Mouse (Mus musculus) kidney, adult 2 months (tissue): ENCODE results near the gene Clec3b. TPM values are rescaled to one million over a fixed set of nuclear protein-coding genes. Genes with fewer than 3 reads are reported as not detected.

ENCODE experiments used
- DNase-seq: peaks from one replicate; pipeline ENCODE4 v3.0.0; 2021
- H3K27ac ChIP-seq: fragments of 200-500 bp; 2 replicates; pipeline ENCODE4 v1.5.1; 2012; ENCODE audit warnings: low read depth, low read length, control low read depth, inconsistent platforms; ENCODE audit not compliant: insufficient read depth
- H3K27me3 ChIP-seq: fragments of 200-500 bp; replicated peaks from 2 replicates; pipeline ENCODE4 v1.6.1; 2012; ENCODE audit warnings: mild to moderate bottlenecking, moderate library complexity, low read length, inconsistent platforms; ENCODE audit not compliant: control insufficient read depth, insufficient read depth
- H3K36me3 ChIP-seq: fragments of 200-500 bp; 2 replicates; pipeline ENCODE4 v1.6.1; 2012; ENCODE audit warnings: mild to moderate bottlenecking, moderate library complexity, low read length, inconsistent platforms; ENCODE audit not compliant: control insufficient read depth, insufficient read depth
- H3K4me1 ChIP-seq: fragments of 200-500 bp; 2 replicates; pipeline ENCODE4 v1.6.1; 2011; ENCODE audit warnings: low read length; ENCODE audit not compliant: control insufficient read depth, insufficient read depth
- H3K4me3 ChIP-seq: fragments of 200-500 bp; 2 replicates; pipeline ENCODE4 v1.5.1; 2011; ENCODE audit warnings: mild to moderate bottlenecking, low read depth, low read length, control low read depth; ENCODE audit not compliant: insufficient read depth
- CTCF ChIP-seq: fragments of 200-500 bp; conservative IDR thresholded peaks from 2 replicates; pipeline ENCODE4 v1.5.1; 2011; ENCODE audit warnings: low read depth, mild to moderate bottlenecking, control low read depth, low read length, moderate library complexity, mixed read lengths; ENCODE audit not compliant: insufficient read depth, insufficient read length
- POLR2A ChIP-seq: fragments of 200-500 bp; IDR thresholded peaks from one replicate; pipeline ENCODE4 v1.6.1; 2011; ENCODE audit warnings: low read depth, low read length, control low read depth
- WGBS: fragments of 180-500 bp; shearing (Covaris S2); methylation state at CpG from one replicate; pipeline ENCODE4 v1.1.7; 2018; 5-methylcytosine and 5-hydroxymethylcytosine counted together
- polyA plus RNA-seq: library from polyadenylated mRNA; depleted of rRNA; stranded (reverse); fragments of >200 nt; gene quantifications from 2 replicates; pipeline ENCODE4 v1.2.3, GENCODE M21; 2012

Clec3b gene
- polyA plus RNA-seq, 1 experiment = 16.2 TPM

DNA sequence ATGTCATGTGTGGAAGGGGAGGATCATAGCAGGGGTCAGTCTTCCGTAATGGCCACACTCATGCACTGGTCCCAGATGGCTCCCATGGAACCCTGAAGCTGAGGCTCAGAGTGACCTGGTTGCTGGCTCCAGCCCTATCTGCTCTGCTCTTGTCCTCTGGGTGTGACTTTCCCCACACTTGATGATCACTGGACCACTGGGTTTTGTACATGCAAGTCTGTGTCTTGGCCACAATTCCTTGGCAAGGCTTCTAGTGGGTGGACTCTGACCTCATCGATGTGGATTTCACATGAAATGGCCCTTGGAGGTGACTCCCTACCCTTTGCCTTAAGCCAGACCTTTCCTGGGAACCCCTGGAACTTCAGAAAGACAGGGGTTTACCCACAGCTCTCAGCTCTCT is 2.4 kb downstream of the Clec3b start:
- H3K4me1 ChIP-seq = no peaks in the 10 kb centered on the region
- no peak for TF ChIP-seq CTCF
- no peak for TF ChIP-seq POLR2A
- H3K36me3 ChIP-seq = no peaks in the 10 kb centered on the region
- peak; percentile 79 for DNase-seq
- no peaks in the 10 kb centered on the region for H3K27me3 ChIP-seq
- H3K27ac ChIP-seq = no peak overlapping the region
- WGBS = 72% methylated on average over 2 of the region's 2 CpGs
- H3K4me3 ChIP-seq = no peak overlapping the region

- WGBS = 39% methylated on average over 30 of the region's 30 CpGs
- peak; percentile 67 for DNase-seq
- H3K4me3 ChIP-seq = no peak overlapping the region
- TF ChIP-seq POLR2A (no peak), CTCF (no peak)
- H3K36me3 ChIP-seq = no peaks in the 10 kb centered on the region
- no peaks in the 10 kb centered on the region for H3K4me1 ChIP-seq
- H3K27ac ChIP-seq = no peak overlapping the region
- H3K27me3 ChIP-seq = no peaks in the 10 kb centered on the region
Measured at GRCm38 (mm10) chr9:123156910-123157361, 6.2 kb downstream of the Clec3b start.

- Histone ChIP-seq H3K27me3 (no peaks in the 10 kb centered on the region), H3K4me3 (no peak overlapping the region), H3K27ac (no peak overlapping the region), H3K4me1 (no peaks in the 10 kb centered on the region), H3K36me3 (no peaks in the 10 kb centered on the region)
- DNase-seq = no peak
- TF ChIP-seq CTCF (no peak), POLR2A (no peak)
Measured at GRCm38 (mm10) chr9:123157699-123158098, 7.0 kb downstream of the Clec3b start.

GRCm38 (mm10) chr9:123158125-123158836 is 7.5 kb downstream of the Clec3b start:
- no peak overlapping the region for H3K27ac ChIP-seq
- H3K27me3 ChIP-seq = no peaks in the 10 kb centered on the region
- no peaks in the 10 kb centered on the region for H3K36me3 ChIP-seq
- peak; percentile 47 for DNase-seq
- 47% methylated on average over 8 of the region's 8 CpGs for WGBS
- peak; percentile 60 for TF ChIP-seq CTCF
- TF ChIP-seq POLR2A = no peak
- no peak overlapping the region for H3K4me3 ChIP-seq
- no peaks in the 10 kb centered on the region for H3K4me1 ChIP-seq

- Histone ChIP-seq H3K27ac (no peak overlapping the region), H3K4me3 (no peak overlapping the region), H3K27me3 (no peaks in the 10 kb centered on the region), H3K36me3 (no peaks in the 10 kb centered on the region), H3K4me1 (no peaks in the 10 kb centered on the region)
- TF ChIP-seq POLR2A (no peak), CTCF (peak; percentile 56)
- WGBS = 52% methylated on average over 7 of the region's 7 CpGs
- DNase-seq = peak; percentile 86
Measured at GRCm38 (mm10) chr9:123159330-123159729, 8.6 kb downstream of the Clec3b start.

DNA sequence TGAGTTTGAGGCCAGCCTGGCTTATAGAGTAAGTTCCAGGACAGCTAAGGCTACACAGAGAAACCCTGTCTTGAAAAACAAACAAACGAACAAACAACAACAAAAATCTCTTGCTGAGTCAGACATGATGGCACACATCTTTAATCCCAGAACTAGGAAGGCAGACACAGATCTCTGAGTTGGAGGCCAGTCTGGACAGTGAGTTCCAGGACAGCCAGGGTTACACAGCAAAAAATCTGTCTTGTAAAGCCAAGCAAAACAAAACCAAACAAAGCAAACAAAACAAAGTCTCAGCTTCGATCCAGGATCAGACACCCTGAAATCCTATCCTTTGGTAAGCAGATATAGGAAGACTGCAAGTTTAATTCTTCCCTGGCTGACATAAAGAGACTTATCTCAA is 11.0 kb downstream of the Clec3b start:
- DNase-seq = no peak
- Histone ChIP-seq H3K4me1 (peaks cover 13% of the 10 kb centered on the region; the same call in 1 of the 2 replicates), H3K36me3 (no peaks in the 10 kb centered on the region), H3K27ac (no peak overlapping the region), H3K27me3 (no peaks in the 10 kb centered on the region), H3K4me3 (no peak overlapping the region)
- 46% methylated on average over 2 of the region's 2 CpGs for WGBS
- no peak for TF ChIP-seq CTCF
- TF ChIP-seq POLR2A = no peak

- no peak overlapping the region for H3K4me3 ChIP-seq
- TF ChIP-seq POLR2A = no peak
- TF ChIP-seq CTCF = no peak
- DNase-seq = no peak
- no peaks in the 10 kb centered on the region for H3K36me3 ChIP-seq
- H3K27me3 ChIP-seq = no peaks in the 10 kb centered on the region
- peaks cover 13% of the 10 kb centered on the region for H3K4me1 ChIP-seq
- H3K27ac ChIP-seq = no peak overlapping the region
- 81% methylated on average over 4 of the region's 4 CpGs for WGBS
Measured at GRCm38 (mm10) chr9:123162985-123163694, 12.4 kb downstream of the Clec3b start.
